Mouse (Mus musculus) testis, adult 2 months (tissue): Measurements from ENCODE around the gene Pars2.

Experiments
- CTCF ChIP-seq: fragments of 200-500 bp; IDR thresholded peaks from 2 replicates; pipeline ENCODE4 v1.5.1; 2012; ENCODE audit warnings: low read depth, mild to moderate bottlenecking, inconsistent platforms, low read length, moderate library complexity; ENCODE audit not compliant: control insufficient read depth, insufficient read depth, insufficient replicate concordance
- POLR2A ChIP-seq: fragments of 200-500 bp; IDR thresholded peaks from 2 replicates; pipeline ENCODE4 v1.6.1; 2012; ENCODE audit warnings: low read depth, mild to moderate bottlenecking, inconsistent platforms, low read length, moderate library complexity; ENCODE audit not compliant: control insufficient read depth

DNA sequence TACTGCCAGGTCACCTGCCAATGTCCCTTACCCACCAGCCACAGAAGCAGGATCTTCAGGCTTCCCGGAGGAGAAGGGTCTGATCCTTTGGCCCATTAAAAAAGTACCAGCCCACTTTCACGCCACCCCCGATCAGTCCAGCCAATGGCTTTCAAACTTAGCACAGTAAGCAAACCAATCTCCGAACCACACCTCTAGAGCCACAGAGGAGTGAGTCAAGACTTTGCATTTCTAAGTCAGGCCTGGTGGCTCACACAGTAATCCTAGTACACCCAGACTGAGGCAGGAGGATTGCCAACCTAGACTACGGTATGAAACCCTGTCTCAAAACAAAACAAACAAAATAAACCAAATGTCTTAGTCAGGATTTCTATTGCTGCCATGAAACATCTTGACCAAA, 21.5 kb upstream of the Pars2 start:
- TF ChIP-seq CTCF (no peak), POLR2A (no peak)
